Mouse (Mus musculus) lung, embryonic 14.5 days (tissue): ENCODE results near the gene Clpb. TPM values are rescaled to one million over a fixed set of nuclear protein-coding genes. Genes with fewer than 3 reads are reported as not detected.

Source experiments
- ATAC-seq: fragments of 200-750 bp; cut with Nextera tagmentation; 2 replicates; pipeline ENCODE4 v1.8.0; 2017; ENCODE audit warnings: mild to moderate bottlenecking, moderate TSS enrichment, moderate library complexity; ENCODE audit not compliant: insufficient read depth
- DNase-seq: peaks from one replicate; pipeline ENCODE4 v3.0.0-alpha.2; 2015
- H3K27ac ChIP-seq: fragments of 300-500 bp; sonication (generic); 2 replicates; pipeline ENCODE4 v1.5.1; 2014; ENCODE audit warnings: low read depth, mild to moderate bottlenecking, moderate library complexity
- H3K27me3 ChIP-seq: fragments of 300-500 bp; sonication (generic); 2 replicates; pipeline ENCODE4 v1.6.1; 2014; ENCODE audit warnings: low read length, control low read depth; ENCODE audit not compliant: insufficient read depth
- H3K36me3 ChIP-seq: fragments of 300-500 bp; sonication (generic); 2 replicates; pipeline ENCODE4 v1.6.1; 2014; ENCODE audit warnings: control low read depth; ENCODE audit not compliant: insufficient read depth
- H3K4me1 ChIP-seq: fragments of 300-500 bp; sonication (generic); 2 replicates; pipeline ENCODE4 v1.6.1; 2014; ENCODE audit warnings: antibody characterized with exemption, control low read depth; ENCODE audit not compliant: insufficient read depth
- H3K4me2 ChIP-seq: fragments of 300-500 bp; sonication (generic); 2 replicates; pipeline ENCODE4 v1.6.1; 2014; ENCODE audit warnings: mild to moderate bottlenecking
- H3K4me3 ChIP-seq: fragments of 300-500 bp; sonication (generic); 2 replicates; pipeline ENCODE4 v1.5.1; 2014; ENCODE audit warnings: low read depth, low read length
- H3K9ac ChIP-seq: fragments of 300-500 bp; sonication (generic); 2 replicates; pipeline ENCODE4 v1.6.1; 2014
- H3K9me3 ChIP-seq: fragments of 300-500 bp; sonication (generic); 2 replicates; pipeline ENCODE4 v1.6.1; 2016; ENCODE audit warnings: low read depth, low read length, control low read depth
- CTCF ChIP-seq: IDR thresholded peaks from 2 replicates; pipeline ENCODE4 v1.5.1; 2016; ENCODE audit warnings: antibody characterized with exemption, low read depth
- WGBS: fragments of 180-500 bp; shearing (Covaris S2); extraction: QIAGEN DNeasy Blood & Tissue Kit; methylation state at CpG from one replicate; pipeline ENCODE4 v1.1.7; 2014; 5-methylcytosine and 5-hydroxymethylcytosine counted together
- polyA plus RNA-seq: library from polyadenylated mRNA; unstranded; fragments of >200 nt; fragmentation: Nextera tagmentation; extraction: Ambion mirVana; gene quantifications from 2 replicates; pipeline ENCODE4 v1.2.1, GENCODE M21; 2014

The Clpb gene
- polyA plus RNA-seq, 1 experiment from 2014 or later = 55.6 TPM

DNA sequence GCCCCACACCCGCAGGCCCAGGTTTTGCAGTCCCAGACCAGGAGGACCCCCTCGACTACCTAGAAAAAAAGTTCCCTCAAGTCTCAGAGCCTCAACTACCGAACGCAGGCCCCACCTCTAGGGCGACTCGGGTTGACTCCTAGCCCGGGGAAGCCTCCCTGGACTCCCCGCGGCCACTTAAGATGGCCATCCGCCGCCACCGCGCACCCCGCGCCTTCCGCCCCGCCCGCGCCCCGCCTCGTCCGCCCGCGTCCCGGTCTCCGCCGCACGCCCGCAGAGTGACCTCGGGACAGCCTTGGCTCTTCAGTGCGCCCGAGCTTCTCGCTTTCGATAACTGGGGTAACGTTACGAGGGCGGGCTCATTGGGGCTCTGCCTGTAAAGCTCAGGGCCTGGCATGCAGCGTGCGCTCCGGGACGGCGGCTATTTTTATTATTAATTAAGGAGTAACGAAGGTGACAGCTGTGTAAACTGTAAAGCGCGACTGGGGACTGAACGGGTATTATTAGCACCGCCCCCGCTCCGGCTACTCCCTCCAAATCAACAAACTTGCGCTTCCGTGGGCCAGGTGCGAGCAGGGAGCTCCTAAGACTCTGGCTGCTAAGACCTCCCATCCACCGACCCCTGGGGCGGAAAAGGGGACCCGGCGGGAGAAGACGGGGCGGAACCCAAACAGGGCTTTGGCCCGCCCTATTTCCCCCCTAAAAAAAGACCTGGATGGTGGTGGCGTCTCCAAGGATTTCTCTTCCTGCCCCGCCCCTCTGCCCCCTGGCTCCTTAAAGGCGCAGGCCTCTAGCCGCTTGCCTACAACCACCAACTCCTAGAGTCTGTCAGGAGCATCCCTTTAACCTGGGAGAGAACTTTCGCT, 174.4 kb downstream of the Clpb start, which contains the start of gene Inppl1:
Inppl1 (minus strand) TSS at position 624 of the 866 bp plus-strand sequence.
- peak; percentile 44 for TF ChIP-seq CTCF
- H3K9me3 ChIP-seq = no peaks in the 10 kb centered on the region
- H3K4me2 ChIP-seq = peak within 1 kb of the TSS; percentile 76
- peaks cover 16% of the 10 kb centered on the region for H3K36me3 ChIP-seq
- no peaks in the 10 kb centered on the region for H3K27me3 ChIP-seq
- H3K27ac ChIP-seq = peak within 1 kb of the TSS; percentile 97
- ATAC-seq (peak; percentile 88), DNase-seq (peak; percentile 92)
- peaks cover 10% of the 10 kb centered on the region; the same call in 1 of the 2 replicates for H3K4me1 ChIP-seq
- peak within 1 kb of the TSS; percentile 88 for H3K4me3 ChIP-seq
- WGBS = under 1% methylated on average over 64 of the region's 64 CpGs
- peak within 1 kb of the TSS; percentile 98 for H3K9ac ChIP-seq

DNA sequence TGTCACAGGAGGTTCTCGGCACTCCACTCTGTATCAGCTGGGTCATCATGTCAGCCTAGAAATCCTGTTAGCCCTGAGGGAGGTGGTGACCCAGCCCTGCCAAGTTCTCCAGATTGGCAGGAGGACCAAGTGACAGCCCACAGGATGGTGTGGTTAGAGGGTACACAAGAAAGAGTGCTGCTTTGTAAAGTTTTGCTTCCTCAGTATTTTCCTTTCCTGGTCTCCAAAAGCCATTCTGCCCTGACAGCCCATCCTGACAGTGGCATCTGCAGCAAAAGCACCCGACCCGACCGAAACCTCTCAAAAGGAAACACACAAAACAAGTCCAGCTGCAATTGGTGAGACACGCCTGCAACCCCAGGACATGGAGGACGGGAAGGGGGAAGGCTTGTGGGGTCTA, 180.8 kb downstream of the Clpb start:
- no peak overlapping the region for H3K9ac ChIP-seq
- no peaks in the 10 kb centered on the region for H3K4me1 ChIP-seq
- 45% methylated on average over 6 of the region's 6 CpGs for WGBS
- no peaks in the 10 kb centered on the region for H3K9me3 ChIP-seq
- H3K27ac ChIP-seq = no peak overlapping the region
- DNase-seq = no peak
- no peak overlapping the region for H3K4me2 ChIP-seq
- H3K27me3 ChIP-seq = no peaks in the 10 kb centered on the region
- no peak overlapping the region for H3K4me3 ChIP-seq
- TF ChIP-seq CTCF = no peak
- no peak for ATAC-seq
- H3K36me3 ChIP-seq = no peaks in the 10 kb centered on the region

Other genes with a start within 250 kb of the Clpb start
- 14.3 and 29.3 TPM in 2 replicates for gene Pde2a, start 241.9 kb upstream of the Clpb start, polyA plus RNA-seq
- not detected in 2 replicates for gene Art2b, start 78.0 kb upstream of the Clpb start, polyA plus RNA-seq
- 0.34 and 0.67 TPM in 2 replicates for gene Phox2a, start 154.7 kb downstream of the Clpb start, polyA plus RNA-seq
- 35.6 and 37.4 TPM in 2 replicates for gene Inppl1, start 174.6 kb downstream of the Clpb start, polyA plus RNA-seq
- 2.6 and 2.8 TPM in 2 replicates for gene Folr2, start 193.6 kb downstream of the Clpb start, polyA plus RNA-seq
- 85.9 and 90.4 TPM in 2 replicates for gene Anapc15, start 200.1 kb downstream of the Clpb start, polyA plus RNA-seq
- 0.20 and 0.73 TPM in 2 replicates for gene Folr1, start 207.2 kb downstream of the Clpb start, polyA plus RNA-seq
- gene Lamtor1, start 242.3 kb downstream of the Clpb start, polyA plus RNA-seq = 151 and 161 TPM in 2 replicates
- 0.30 and 0.43 TPM in 2 replicates for gene Tomt, start 242.7 kb downstream of the Clpb start, polyA plus RNA-seq